Mouse (Mus musculus) G1E (cell line): ENCODE measurements around the gene 5730522E02Rik.

Experiments
- CTCF ChIP-seq: IDR thresholded peaks from 2 replicates; pipeline ENCODE4 v1.5.1; 2012; ENCODE audit warnings: low read depth, low read length, inconsistent platforms, mixed read lengths
- GATA1 ChIP-seq: IDR thresholded peaks from 2 replicates; pipeline ENCODE4 v1.6.1; 2012; ENCODE audit warnings: borderline replicate concordance, low read length, inconsistent platforms, mixed read lengths
- POLR2AphosphoS5 ChIP-seq: IDR thresholded peaks from 2 replicates; pipeline ENCODE4 v1.6.1; 2012; ENCODE audit warnings: low read depth, low read length, inconsistent platforms; ENCODE audit not compliant: insufficient replicate concordance
- TAL1 ChIP-seq: conservative IDR thresholded peaks from 2 replicates; pipeline ENCODE4 v1.6.1; 2012; ENCODE audit warnings: low read depth, low read length, inconsistent platforms, mixed read lengths

GRCm38 (mm10) chr11:25644767-25645622, 565.6 kb downstream of the 5730522E02Rik start:
- no peak for TF ChIP-seq GATA1
- TF ChIP-seq CTCF = no peak
- TF ChIP-seq TAL1 = no peak
- TF ChIP-seq POLR2AphosphoS5 = no peak
